Mouse (Mus musculus) cerebellum, adult 11-12 months (tissue): ENCODE measurements around the gene Ccdc155.

Source experiments
- DNase-seq: peaks from one replicate; pipeline ENCODE4 v3.0.0; 2022

Gene Ccdc155

GRCm38 (mm10) chr7:45224826-45225225, 20.1 kb upstream of the Ccdc155 start:
- no peak for DNase-seq

- DNase-seq, result no peak
Measured at GRCm38 (mm10) chr7:45221680-45222079, 17.0 kb upstream of the Ccdc155 start.

GRCm38 (mm10) chr7:45216442-45217183, 11.9 kb upstream of the Ccdc155 start:
- DNase-seq, result no peak

GRCm38 (mm10) chr7:45215673-45216441, 11.2 kb upstream of the Ccdc155 start, which contains the start of gene Tead2:
Gene Tead2 (plus strand): TSS chr7:45215753.
- DNase-seq, result no peak

GRCm38 (mm10) chr7:45213708-45214107, 9.0 kb upstream of the Ccdc155 start:
- DNase-seq, result no peak

GRCm38 (mm10) chr7:45212356-45212755, 7.7 kb upstream of the Ccdc155 start:
- no peak for DNase-seq

- DNase-seq, result no peak
Measured at GRCm38 (mm10) chr7:45211851-45212251, 7.2 kb upstream of the Ccdc155 start, which contains the start of gene Dkkl1. Gene Dkkl1 (minus strand): TSS chr7:45212147.

- DNase-seq, result no peak
Measured at GRCm38 (mm10) chr7:45211070-45211469, 6.4 kb upstream of the Ccdc155 start.

GRCm38 (mm10) chr7:45208260-45208659, 3.6 kb upstream of the Ccdc155 start:
- no peak for DNase-seq

GRCm38 (mm10) chr7:45202654-45203053, 2.0 kb downstream of the Ccdc155 start:
- DNase-seq, result no peak

- DNase-seq, result peak; percentile 55
Measured at GRCm38 (mm10) chr7:45198961-45199360, 5.7 kb downstream of the Ccdc155 start.

GRCm38 (mm10) chr7:45198435-45198834, 6.3 kb downstream of the Ccdc155 start:
- DNase-seq, result peak; percentile 92

- peak; percentile 51 for DNase-seq
Measured at GRCm38 (mm10) chr7:45196994-45197393, 7.7 kb downstream of the Ccdc155 start.

- DNase-seq, result peak; percentile 54
Measured at GRCm38 (mm10) chr7:45196176-45196535, 8.5 kb downstream of the Ccdc155 start.

GRCm38 (mm10) chr7:45195341-45196175, 9.1 kb downstream of the Ccdc155 start:
- peak; percentile 78 for DNase-seq

- peak; percentile 81 for DNase-seq
Measured at GRCm38 (mm10) chr7:45193871-45194785, 10.6 kb downstream of the Ccdc155 start.

GRCm38 (mm10) chr7:45193406-45193805, 11.3 kb downstream of the Ccdc155 start:
- DNase-seq, result peak; percentile 82

- peak; percentile 70 for DNase-seq
Measured at GRCm38 (mm10) chr7:45192585-45193310, 11.9 kb downstream of the Ccdc155 start.

GRCm38 (mm10) chr7:45191803-45192363, 12.8 kb downstream of the Ccdc155 start:
- DNase-seq, result peak; percentile 92

GRCm38 (mm10) chr7:45191161-45191560, 13.5 kb downstream of the Ccdc155 start:
- DNase-seq, result no peak

GRCm38 (mm10) chr7:45190186-45190585, 14.5 kb downstream of the Ccdc155 start:
- no peak for DNase-seq
